Mouse (Mus musculus): ENCODE results near the gene Cyp26a1.

The Cyp26a1 gene

DNA sequence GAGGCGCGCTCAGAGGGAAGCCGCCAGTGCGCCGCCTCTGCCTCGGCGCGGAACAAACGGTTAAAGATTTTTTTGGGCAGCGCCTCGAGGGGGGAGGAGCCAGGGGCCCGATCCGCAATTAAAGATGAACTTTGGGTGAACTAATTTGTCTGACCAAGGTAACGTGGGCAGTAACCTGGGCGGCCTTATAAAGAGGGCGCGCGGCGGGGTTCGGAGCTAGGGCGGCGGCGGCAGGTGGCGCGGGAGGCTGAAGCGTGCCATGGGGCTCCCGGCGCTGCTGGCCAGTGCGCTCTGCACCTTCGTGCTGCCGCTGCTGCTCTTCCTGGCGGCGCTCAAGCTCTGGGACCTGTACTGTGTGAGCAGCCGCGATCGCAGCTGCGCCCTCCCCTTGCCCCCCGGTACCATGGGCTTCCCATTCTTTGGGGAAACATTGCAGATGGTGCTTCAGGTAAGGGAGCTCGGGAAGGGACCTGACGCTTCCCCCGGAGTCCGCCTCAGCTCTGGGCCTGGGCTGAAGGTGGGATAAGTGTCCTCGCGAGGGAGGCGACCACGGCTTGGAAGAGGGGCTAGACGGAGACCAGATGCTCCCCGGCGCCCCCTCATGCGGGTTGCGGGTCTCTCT lies at the start of gene Cyp26a1:
Gene Cyp26a1 (plus strand): TSS at position 148 of the 622 bp plus-strand sequence.
- DNase-seq (ENCODE audit: low spot score in 2 of 2) = no peak

- DNase-seq (ENCODE audit: low spot score in 2 of 2) = no peak
Measured at GRCm38 (mm10) chr19:37647994-37648393, 49.6 kb upstream of the Cyp26a1 start.

DNA sequence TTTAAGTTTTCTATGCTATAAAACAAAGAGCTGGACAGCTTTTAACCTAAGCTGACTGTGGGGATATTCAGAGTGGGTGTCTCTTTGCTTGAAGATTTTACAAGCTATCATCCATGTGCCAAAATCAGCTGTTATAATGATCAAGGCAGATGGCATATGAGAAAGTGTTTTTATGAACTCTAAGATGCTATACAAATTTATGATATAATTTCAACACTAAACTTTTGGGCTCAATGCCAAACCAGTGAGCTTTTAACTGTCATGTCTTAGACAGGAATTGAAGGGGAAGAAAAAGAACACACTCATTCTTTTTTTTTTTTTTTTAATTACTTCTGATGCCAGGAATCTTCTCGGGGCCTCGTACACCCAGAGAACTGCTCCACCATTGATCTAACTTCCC lies 47.1 kb upstream of the Cyp26a1 start:
- peak in 1 of 2 experiments; percentile 15 for DNase-seq (ENCODE audit: low spot score in 2 of 2)

DNA sequence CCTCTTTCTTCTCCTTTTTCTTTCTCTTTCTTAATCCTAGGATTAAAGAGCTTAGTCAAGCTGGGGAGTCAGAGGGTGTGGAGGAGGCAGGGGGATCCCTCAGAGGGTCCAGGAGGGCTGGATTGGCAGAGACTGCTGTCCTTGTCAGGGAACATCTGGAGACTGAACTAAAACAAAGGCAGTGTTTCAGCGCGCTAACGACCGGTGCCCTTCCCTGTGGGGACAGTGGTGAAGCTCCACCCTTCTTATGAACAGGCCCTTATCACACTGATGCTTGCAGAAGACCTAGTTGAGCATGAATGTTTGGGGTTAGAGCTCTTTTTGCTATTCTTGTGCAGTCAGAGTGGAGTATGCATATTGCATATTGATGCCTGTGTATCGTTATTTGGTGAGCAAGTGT lies 43.6 kb upstream of the Cyp26a1 start:
- DNase-seq (ENCODE audit: low spot score in 2 of 2) = no peak

DNA sequence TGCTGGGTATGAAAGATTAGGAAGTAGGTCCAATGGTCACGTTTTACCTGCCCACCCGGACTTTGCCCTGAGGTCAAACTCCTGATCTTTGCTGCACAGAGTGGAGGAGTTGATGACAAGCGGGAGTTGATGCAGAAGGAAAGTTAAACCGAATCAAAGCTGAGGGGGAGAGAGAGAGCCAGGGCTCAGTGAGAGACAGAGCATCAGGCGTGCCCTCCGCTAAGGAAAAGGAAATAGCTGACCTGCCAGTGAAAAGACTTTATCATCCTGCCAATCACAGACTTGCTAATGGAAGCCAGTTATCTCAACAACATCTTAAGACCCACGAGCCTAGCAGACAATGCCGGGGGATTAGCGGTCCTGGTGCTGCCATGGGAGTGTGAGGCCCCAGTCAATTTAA lies 41.2 kb upstream of the Cyp26a1 start:
- DNase-seq (ENCODE audit: low spot score in 2 of 2) = no peak

- no peak for DNase-seq (ENCODE audit: low spot score in 2 of 2)
Measured at GRCm38 (mm10) chr19:37665256-37665655, 32.3 kb upstream of the Cyp26a1 start.

GRCm38 (mm10) chr19:37667855-37668594 lies 29.6 kb upstream of the Cyp26a1 start:
- no peak for DNase-seq (ENCODE audit: low spot score in 2 of 2)

DNA sequence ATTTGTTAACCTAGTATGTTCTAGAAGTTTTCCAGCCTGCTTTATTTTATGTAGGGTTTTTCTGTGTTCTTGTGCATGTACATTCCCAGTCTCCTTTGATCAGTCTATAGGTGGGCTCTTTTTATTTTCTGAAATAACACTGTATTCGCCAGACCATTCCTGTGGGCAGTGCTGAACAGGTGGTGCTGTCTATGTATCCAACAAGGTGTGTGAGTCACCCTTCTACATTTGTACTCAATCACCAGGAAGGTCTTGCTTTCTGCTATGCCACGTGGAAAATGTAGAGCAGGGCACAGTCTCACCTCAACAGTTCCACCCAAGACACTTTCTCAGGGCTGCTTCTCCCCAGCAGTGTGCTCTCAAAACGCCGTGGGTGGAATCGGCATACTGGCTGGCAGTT lies 28.9 kb upstream of the Cyp26a1 start:
- DNase-seq (ENCODE audit: low spot score in 2 of 2) = no peak

- no peak for DNase-seq (ENCODE audit: low spot score in 2 of 2)
Measured at GRCm38 (mm10) chr19:37669486-37669885, 28.1 kb upstream of the Cyp26a1 start.

DNA sequence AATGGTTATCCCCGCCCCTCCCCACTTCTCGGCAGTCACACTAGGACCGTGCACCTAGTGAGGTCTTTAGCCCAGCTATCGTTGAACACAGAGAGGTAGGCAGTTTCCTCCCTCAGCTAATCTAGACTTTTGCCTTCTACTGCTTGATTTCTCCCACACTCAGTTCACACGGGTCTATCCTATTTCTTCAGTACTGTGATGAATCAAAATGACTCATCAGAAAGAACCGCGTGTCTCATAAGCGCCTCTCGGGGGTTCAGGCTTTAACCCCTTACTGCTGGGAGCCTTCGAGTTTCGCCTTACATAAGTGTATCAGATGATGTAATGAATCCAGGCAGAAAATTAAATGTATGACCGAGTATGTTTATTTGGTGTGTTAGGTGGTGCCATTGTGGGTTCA lies 24.2 kb upstream of the Cyp26a1 start:
- DNase-seq (ENCODE audit: low spot score in 2 of 2) = no peak

- no peak for DNase-seq (ENCODE audit: low spot score in 2 of 2)
Measured at GRCm38 (mm10) chr19:37685281-37685680, 12.3 kb upstream of the Cyp26a1 start, which contains the start of gene Cyp26c1. Cyp26c1 (plus strand) TSS chr19:37685581.

GRCm38 (mm10) chr19:37686347-37686746 lies 11.3 kb upstream of the Cyp26a1 start:
- no peak for DNase-seq (ENCODE audit: low spot score in 2 of 2)

DNA sequence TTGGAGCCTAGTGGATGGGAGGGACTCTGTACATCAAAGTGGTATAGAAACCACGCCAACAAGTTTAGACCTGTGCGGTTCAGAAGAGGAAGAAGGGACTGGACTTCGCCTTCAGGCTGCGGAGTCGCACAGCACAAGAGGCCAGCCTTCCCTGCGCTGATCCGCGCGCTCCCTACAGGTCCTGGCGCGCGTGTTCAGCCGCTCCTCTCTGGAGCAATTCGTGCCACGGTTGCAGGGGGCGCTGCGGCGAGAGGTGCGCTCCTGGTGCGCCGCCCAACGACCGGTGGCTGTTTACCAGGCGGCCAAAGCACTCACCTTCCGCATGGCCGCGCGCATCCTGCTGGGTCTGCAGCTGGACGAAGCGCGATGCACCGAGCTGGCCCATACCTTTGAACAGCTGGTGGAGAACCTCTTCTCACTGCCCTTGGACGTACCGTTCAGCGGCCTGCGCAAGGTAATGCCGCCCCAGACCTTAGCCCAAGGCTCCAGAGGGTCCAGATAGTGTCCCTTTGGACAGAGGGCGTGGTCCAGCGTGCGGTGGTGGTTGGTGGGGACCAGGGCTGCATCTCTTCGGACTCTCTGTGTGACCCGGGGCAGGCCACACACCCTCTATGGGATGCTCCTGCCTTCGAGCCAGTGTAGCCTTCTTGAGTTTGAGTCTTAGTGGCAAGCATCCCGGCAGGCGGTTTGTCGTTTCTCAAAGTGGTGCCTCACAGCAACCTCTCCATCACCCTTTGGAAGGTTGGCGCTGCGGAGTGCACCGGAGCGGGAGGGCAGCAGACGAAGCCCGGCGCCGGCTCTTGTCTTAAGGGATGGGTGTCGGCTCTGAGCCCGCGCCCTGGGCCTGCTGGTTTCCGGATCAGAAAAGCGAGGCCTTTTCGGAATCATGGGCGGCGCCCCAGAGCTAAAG lies 10.4 kb upstream of the Cyp26a1 start:
- DNase-seq (ENCODE audit: low spot score in 2 of 2) = no peak

DNA sequence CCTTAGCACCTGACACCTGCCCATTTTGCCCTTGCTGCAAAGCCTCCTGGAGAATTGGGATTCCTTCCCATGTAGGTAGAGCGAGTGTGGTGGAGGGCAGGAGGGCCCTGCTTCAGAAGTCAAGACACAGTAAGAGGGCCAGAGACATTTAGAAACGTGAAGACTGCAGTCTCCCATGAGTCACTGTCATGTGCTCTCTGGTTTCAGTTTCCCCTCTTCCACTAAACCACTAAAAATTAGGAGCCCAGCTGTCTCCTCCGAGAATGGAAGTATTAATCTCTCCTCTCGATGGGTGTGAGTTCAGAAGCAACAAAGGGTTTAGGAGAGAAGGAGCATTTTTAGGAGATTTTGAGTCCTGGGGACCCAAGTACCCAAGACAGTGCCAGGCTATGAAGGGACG lies 8.1 kb upstream of the Cyp26a1 start:
- DNase-seq (ENCODE audit: low spot score in 2 of 2) = no peak

GRCm38 (mm10) chr19:37690716-37691115 lies 6.9 kb upstream of the Cyp26a1 start:
- no peak for DNase-seq (ENCODE audit: low spot score in 2 of 2)

- DNase-seq (ENCODE audit: low spot score in 2 of 2) = peak; percentile 48 to 55
Measured at GRCm38 (mm10) chr19:37692879-37693278, 4.7 kb upstream of the Cyp26a1 start.

GRCm38 (mm10) chr19:37695146-37695545 lies 2.5 kb upstream of the Cyp26a1 start:
- no peak for DNase-seq (ENCODE audit: low spot score in 2 of 2)

GRCm38 (mm10) chr19:37695762-37696602 lies 1.6 kb upstream of the Cyp26a1 start:
- no peak for DNase-seq (ENCODE audit: low spot score in 2 of 2)

DNA sequence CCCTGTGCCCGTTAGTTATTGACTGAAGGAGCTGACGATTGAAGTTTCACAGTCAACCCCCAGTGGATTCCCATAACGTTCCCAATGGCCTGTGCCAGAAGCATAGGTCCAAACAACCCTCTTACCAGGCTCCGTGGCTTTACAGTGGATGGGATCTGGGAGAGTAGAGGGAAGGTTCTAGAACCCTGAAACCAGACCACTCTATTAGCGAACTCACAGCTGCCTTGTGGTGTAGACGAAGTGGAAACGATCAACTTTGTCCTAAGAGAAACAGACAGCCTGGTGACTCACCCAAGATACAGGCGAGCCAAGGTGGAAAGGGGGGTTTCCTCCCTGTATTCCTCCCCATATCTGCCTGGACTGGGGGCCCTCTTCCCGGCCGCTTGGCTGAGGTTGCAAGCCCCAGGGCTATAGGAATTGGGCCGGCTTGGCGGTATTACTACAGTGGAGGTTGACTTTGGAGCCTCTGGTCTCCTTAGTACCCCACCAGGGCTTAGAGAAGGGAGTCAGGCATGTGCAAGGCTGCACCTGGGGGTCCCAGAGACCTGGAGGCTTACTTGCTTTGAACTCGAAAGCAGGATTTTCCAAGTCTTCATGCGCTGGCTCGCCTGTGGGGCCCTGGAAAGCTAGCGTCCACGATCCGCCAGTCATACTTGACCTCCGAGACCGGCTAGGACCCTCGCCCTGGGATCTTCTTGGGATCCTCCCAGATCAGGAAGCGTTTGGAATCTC lies 829 bp upstream of the Cyp26a1 start:
- DNase-seq (ENCODE audit: low spot score in 2 of 2) = no peak

DNA sequence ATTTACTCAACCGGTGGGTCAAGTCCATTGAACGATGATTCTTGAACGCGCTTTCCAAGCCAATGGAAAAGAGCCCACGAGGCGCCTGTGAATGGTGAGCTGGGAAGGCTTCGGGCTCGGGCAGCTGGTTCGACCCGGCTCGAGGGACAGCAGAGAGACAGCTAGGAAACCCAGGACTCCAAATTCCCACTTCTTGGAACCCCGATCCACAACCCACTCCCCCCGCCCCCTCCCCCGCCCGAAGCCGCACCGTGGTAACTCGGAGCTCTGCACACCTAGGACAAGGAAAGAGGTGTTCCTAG lies 312 bp upstream of the Cyp26a1 start:
- no peak for DNase-seq (ENCODE audit: low spot score in 2 of 2)
